Mouse (Mus musculus): ENCODE results near the gene Themis.
A peak's percentile ranks its signal among the peaks of the same experiment; 100 is the strongest.

Gene Themis

GRCm38 (mm10) chr10:28668261-28668660, at the start of gene Themis:
Themis (plus strand) TSS chr10:28668360.
- DNase-seq (ENCODE audit: low read depth, low spot score) = no peak

- DNase-seq (ENCODE audit: low read depth, low spot score) = no peak
Measured at GRCm38 (mm10) chr10:28619415-28619814, 48.7 kb upstream of the Themis start.

- DNase-seq (ENCODE audit: low read depth, low spot score) = no peak
Measured at GRCm38 (mm10) chr10:28636096-28636495, 32.1 kb upstream of the Themis start.

- DNase-seq (ENCODE audit: low read depth, low spot score) = no peak
Measured at GRCm38 (mm10) chr10:28641887-28642286, 26.3 kb upstream of the Themis start.

- DNase-seq (ENCODE audit: low read depth, low spot score) = no peak
Measured at GRCm38 (mm10) chr10:28647855-28648254, 20.3 kb upstream of the Themis start.

DNA sequence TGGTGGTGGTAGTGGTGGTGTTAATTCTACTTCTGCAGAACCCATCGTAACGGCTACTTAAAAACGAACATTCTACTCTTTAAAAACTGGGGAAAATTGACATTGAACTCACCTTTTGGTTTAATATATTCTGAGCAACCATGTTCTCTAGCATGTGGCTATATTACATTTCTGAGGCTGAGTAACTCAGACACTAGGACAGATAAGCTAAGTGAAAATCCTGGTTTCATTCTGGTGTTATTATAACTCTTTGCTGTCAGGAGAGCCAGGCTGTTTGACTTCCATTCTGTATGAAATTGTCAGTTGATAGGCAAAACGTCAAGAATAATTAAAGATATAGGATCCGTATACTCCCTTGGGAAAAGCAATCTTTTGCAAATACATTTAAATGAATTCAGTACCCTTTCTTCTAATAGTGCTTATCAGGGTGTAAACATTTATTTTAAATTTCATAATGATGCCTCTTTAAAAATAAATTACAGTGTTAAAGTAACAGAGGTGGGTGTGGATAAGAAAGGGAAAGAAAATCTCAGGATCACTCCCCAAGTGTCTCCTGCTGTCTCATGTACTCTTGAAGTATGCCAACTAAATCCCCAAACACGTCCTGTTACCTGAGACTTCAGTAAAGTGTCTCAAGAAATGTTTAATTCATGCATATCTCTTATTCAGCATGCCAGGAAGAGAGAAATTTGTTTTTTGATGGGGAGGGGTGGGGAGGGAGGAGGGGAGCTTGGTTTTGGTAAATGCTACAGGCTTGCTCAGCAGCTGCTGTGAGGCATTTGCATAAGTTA, 18.9 kb upstream of the Themis start:
- DNase-seq (ENCODE audit: low read depth, low spot score) = peak; percentile 36

GRCm38 (mm10) chr10:28649900-28650160, 18.3 kb upstream of the Themis start:
- DNase-seq (ENCODE audit: low read depth, low spot score) = no peak

GRCm38 (mm10) chr10:28651910-28652309, 16.2 kb upstream of the Themis start:
- no peak for DNase-seq (ENCODE audit: low read depth, low spot score)

DNA sequence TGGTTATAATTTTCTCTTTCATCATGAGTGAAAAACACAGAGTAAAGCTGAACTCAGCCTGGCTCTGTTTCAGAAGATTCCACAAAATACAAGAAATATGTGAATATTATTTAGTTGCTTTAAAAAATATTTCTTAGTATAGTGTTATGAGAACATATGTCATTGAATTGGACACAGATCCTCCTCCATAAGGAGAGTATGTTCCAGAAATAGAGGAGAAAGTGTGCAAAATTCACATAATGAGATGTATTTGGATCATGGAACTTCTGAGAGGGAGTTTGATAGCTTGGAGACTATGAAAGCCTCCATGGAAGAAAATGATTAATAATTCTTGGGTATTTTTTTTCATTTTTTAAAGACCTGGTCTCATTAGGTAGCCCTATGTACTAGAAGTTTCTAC, 13.4 kb upstream of the Themis start:
- peak; percentile 44 for DNase-seq (ENCODE audit: low read depth, low spot score)

GRCm38 (mm10) chr10:28665141-28665540, 3.0 kb upstream of the Themis start:
- DNase-seq (ENCODE audit: low read depth, low spot score) = peak; percentile 78

DNA sequence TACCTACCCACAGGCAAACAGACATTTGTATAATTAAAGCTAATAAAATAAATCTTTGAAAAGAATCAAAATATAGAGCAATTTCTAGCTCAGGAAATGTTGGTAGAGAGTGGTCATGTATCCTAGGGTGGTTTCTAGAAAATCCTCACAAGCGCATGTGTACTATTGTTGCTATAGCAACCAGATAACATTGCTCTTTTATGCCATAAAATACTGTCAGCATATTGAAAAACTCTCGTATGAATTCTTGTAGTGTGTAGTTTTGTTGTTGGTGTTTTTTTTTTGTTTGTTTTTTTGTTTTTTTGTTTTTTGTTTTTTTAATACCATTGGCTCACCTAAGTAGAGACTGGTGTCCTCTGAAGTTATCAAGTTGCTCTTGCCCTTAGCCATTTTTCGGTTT, 5.8 kb downstream of the Themis start:
- no peak for DNase-seq (ENCODE audit: low read depth, low spot score)

GRCm38 (mm10) chr10:28675337-28675736, 7.2 kb downstream of the Themis start:
- no peak for DNase-seq (ENCODE audit: low read depth, low spot score)

- DNase-seq (ENCODE audit: low read depth, low spot score) = no peak
Measured at GRCm38 (mm10) chr10:28694981-28695380, 26.8 kb downstream of the Themis start.

GRCm38 (mm10) chr10:28696032-28696431, 27.9 kb downstream of the Themis start:
- peak; percentile 33 for DNase-seq (ENCODE audit: low read depth, low spot score)

DNA sequence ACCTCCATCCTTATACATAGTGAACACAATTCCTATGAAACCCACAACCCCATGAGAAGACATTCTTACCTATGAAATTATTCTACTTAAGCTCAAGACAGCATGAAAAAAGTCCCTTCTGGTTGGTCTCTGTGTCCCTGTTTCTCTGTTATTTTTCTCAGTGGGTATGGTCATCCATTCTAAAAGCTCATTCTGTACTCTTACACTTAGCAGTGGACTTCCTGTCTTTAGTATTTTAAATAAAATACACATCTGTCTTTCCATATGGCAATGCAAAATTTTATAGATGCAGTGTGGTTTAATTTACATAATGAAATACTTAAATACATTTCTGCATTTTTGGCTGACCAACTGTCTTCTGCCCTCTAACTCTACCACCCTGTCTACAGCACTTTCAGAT, 30.0 kb downstream of the Themis start:
- DNase-seq (ENCODE audit: low read depth, low spot score) = peak; percentile 41

DNA sequence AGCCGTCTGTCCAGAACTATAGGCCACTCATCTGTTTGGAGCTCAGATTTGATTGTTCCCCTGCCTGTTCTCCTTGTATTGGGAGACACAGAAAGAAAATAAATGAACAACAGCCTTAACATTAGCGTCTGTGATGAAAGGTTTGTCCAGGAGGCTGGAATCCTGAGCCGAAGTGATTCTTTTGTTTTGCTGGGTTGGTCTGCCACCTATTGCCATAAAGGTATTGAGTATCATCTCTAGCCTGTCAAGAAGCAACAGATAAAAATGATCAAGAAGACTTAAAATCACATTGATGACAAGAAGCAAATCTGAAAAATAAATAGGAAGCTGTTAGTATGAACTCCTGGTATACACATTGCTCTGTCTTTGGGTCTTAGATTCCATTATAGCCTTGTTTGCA, 53.7 kb downstream of the Themis start:
- DNase-seq (ENCODE audit: low read depth, low spot score) = peak; percentile 24

DNA sequence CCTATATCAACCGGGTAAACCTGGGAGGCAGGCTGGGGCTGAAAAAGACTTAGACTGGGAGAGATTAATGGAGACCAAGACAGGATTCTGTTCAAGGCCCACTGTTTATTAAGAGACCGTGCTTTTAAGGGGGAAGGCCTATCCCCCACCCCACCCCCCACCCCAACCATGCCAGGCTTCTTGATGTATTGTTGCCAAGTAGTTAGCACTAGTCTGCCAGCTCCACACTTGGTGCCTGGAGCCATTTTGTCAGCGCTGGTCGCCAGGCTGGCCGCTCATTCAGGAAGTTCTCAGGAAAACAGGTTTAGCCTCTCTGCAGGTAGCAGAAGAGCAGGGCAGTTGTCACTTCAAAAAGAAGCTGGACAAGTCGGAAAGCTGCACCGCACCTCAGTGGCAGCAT, 55.1 kb downstream of the Themis start:
- no peak for DNase-seq (ENCODE audit: low read depth, low spot score)

GRCm38 (mm10) chr10:28730122-28730521, 62.0 kb downstream of the Themis start:
- peak; percentile 55 for DNase-seq (ENCODE audit: low read depth, low spot score)

GRCm38 (mm10) chr10:28737953-28738352, 69.8 kb downstream of the Themis start:
- DNase-seq (ENCODE audit: low read depth, low spot score) = peak; percentile 27

DNA sequence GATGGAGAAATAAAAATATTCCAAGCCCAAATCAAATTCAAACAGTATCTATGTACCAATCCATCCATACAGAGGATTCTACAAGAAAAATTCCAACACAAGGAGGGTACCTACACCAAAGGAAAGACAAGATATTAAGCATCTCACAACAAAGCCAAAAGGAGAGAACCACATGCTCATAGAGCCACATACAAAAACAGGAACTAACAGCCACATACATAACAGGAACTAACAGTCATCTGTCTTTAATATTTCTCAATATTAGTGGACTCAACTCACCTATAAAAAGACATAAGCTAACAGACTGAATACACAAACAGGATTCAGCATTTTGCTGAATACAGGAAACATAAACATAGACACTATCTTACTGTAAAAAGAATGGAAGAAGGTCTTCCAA, 78.3 kb downstream of the Themis start:
- no peak for DNase-seq (ENCODE audit: low read depth, low spot score)

DNA sequence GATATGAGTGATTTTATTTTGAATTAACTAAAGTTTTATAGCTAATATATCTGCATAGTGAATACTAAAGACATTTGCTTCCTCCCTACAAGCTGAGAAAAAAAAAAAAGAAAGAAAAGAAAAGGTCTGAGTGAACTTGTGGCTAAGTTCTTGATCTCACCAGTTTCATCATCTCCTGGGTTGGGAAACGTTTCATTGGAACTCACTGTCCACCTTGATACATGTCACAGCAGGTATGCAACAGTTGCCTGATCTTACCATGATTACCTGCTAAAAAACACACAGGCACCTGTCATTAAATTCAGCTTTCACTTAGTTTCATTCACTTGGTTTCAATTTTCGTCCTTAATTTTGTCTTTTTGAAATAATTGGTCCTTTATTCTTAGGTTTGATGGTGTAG, 85.2 kb downstream of the Themis start:
- no peak for DNase-seq (ENCODE audit: low read depth, low spot score)

GRCm38 (mm10) chr10:28754927-28755326, 86.8 kb downstream of the Themis start:
- DNase-seq (ENCODE audit: low read depth, low spot score) = peak; percentile 62

GRCm38 (mm10) chr10:28776777-28777402, 108.7 kb downstream of the Themis start:
- DNase-seq (ENCODE audit: low read depth, low spot score) = no peak

DNA sequence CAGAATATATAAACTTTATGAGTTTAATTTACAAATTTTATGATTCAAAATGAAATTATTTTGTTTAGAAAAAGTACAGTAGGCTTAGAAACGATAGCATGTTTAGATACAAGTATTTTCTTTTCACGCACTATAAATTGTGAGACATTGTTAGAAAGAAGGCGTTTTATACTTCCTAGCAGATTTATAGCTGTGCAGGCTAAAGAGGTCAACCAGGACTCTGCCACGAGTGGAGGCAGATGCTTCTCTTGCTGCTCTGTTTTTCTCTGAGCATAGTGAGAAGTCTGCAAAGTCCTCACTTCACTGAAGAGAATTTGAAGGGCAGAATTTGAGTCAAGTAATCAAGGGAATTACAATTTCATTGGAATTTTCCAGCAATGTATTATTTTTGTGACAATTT, 131.3 kb downstream of the Themis start:
- no peak for DNase-seq (ENCODE audit: low read depth, low spot score)
